Mouse (Mus musculus) adrenal gland, postnatal 36 days (tissue): ENCODE measurements around the gene Pwwp2a. TPM values are rescaled to one million over a fixed set of nuclear protein-coding genes. Genes with fewer than 3 reads are reported as not detected.

Experiments used
- DNase-seq, 2 experiments: peaks; one replicate each; pipeline ENCODE4 v3.0.0; 2021; ENCODE audit warnings: mixed read lengths in 1 of 2
- long read RNA-seq, 2 experiments: library from polyadenylated mRNA; stranded (forward); transcript quantifications; one replicate each; pipeline ENCODE4 v2.0.0; 2021; ENCODE audit warnings: borderline sequencing depth in 2 of 2
- total RNA-seq, 2 experiments: library from RNA; stranded (reverse); gene quantifications; 2 replicates each; pipeline ENCODE4 v1.2.3; 2021

The Pwwp2a gene
- total RNA-seq: 10 to 100 TPM; 32.4 to 37.3 TPM
- long read RNA-seq, experiment 1, partial matches to known transcripts: 1 of 14 reads
- long read RNA-seq, experiment 1, other reads (novel, unspliced or antisense): 10 of 14 reads
- long read RNA-seq, experiment 2, partial matches to known transcripts: 0 of 6 reads
- long read RNA-seq, experiment 2, other reads (novel, unspliced or antisense): 4 of 6 reads

DNA sequence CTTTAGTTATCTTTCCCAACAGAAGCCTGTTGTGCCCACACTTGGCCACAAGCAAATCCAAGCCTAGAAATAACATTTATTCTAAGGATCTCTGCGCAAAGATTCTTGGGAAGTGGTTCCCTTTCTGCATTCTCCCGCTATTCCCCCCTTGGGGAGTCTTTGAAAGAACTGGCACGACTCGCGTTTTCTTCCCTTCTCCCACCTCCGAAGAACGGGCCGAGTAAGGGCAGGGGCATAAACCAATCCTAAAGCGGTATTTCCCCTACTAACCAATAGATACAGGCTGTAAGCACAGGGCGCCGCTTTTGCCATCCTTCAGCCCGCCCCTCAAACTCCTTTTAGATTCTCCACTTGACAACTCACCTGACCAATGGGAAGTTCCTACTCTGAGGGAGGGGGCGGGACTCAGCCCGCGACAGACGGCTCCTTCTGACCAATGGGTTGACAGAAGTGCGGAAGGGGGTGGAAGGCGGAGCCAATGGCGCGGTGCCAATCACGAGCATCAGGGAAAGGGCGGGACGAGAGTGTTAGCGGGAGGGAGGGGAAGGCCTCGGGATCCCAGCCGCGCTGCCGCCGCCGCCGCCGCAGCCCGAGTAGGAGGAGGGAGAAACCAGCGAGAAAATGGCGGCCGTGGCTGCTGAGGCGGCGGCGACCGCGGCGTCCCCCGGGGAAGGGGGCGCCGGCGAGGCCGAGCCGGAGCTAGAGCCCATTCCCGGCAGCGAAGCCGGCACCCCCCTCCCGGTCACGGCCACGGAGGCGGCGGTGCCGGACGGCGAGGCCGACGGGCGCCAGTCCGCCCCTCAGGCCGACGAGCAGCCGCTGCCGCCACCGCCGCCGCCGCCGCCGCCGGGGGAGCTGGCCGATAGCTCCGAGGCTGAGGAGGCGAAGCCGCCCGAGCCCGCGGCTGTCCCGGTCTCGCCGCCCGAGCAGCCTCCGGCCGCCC lies at the start of gene Pwwp2a:
Gene Pwwp2a, plus strand, starts transcription at position 527 of the 943 bp plus-strand sequence.
- peak; percentile 99 for DNase-seq

DNA sequence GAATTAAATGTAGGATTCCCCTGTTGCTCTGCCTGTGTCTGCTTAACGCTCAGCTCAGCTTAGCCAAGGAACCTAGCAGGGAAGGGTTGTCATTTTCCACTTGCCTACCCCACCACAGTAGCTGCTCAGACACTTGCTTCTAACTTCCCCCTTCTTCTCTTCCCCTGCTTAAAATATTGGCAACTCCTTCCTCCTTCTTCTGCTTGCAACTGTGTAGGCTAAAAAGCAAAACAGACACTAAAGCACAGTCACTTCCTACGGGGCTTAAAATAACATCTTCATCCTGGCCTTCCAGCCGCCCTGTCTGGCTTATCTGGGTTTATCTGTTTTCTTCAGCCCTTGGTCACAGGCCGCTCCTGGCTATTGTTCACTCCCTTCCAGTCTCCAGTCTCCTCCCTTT lies 49.2 kb upstream of the Pwwp2a start:
- no peak for DNase-seq

DNA sequence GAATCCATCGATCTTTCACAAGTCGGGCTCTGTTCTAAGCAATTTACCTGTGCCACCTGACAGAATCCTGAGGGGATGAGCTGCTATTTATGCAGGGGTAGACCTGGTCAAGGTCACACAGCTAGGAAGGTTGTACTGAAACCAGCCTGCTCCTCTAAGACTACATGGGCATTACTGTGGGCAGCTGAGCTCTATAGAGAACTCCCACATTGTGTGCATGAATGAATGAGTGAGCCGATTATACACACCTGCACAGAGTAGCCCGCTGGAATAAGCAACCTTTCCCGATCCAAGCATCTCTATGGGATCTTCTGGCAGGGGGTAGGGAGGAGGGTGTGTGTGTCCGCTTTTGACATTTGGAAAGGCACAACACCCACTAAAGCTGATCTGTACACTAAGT lies 48.6 kb upstream of the Pwwp2a start:
- no peak for DNase-seq

- DNase-seq: peak; percentile 72 to 85
These were observed 48.0 kb upstream of the Pwwp2a start for GRCm38 (mm10) chr11:43633658-43634401.

GRCm38 (mm10) chr11:43636761-43637160 lies 45.0 kb upstream of the Pwwp2a start:
- DNase-seq: peak in 1 of 2 experiments; percentile 43

DNA sequence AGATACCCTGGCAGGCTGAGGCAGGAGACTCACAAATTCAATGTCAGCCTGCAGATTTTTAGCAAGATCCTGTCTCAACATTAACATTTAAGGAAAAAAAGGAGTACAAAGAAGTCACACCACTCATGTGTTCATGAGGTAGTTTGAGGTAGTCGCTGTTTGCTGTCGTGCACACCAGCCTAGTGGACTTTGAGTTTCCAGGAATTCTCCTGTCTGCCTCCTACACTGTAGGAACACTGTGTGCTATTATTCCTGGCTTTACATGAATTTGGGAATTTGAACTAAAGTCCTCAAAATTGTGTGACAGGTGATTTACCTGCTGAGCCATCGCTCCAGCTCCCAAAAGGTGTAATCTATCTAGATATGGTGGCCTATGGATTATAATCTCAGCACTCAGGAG lies 43.3 kb upstream of the Pwwp2a start:
- DNase-seq: no peak

DNA sequence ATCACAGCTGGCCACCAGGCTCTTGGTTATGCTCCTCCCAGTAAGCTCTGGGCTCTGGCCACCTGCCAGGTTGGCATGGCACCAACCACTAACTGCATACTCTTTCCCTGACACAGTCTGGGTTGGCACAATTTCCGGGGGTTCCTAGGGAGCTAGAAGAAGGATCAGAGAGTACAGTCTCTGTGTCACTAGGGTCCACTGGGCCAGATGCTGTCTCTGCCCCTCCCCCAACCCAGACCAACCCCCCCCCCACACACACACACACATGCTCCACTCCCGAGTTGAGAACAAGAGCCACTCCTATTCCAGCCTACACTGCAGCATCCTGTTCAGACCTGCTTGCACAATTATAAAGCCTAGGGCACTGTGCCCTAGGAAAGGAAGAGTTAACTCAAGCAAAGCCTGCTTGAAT lies 38.6 kb upstream of the Pwwp2a start:
- peak; percentile 96 for DNase-seq

DNA sequence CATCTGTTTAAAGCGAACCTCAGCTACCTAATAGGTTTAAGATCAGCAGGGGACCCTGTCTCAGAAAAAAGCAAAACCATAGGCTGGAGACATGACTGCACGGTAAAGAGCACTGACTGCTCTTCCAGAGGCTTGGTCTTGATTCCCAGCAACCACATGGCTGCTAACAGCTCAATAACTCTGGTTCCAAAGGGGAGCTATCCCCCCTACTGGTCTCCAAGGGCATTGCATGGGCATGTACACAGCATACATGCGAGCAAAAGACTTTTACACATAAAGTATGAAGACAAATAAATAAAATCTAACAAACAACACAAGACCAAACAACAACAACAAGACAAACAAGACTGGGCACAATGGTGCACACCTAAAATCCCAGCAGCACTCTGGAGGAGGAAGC lies 36.5 kb upstream of the Pwwp2a start:
- DNase-seq: no peak

DNA sequence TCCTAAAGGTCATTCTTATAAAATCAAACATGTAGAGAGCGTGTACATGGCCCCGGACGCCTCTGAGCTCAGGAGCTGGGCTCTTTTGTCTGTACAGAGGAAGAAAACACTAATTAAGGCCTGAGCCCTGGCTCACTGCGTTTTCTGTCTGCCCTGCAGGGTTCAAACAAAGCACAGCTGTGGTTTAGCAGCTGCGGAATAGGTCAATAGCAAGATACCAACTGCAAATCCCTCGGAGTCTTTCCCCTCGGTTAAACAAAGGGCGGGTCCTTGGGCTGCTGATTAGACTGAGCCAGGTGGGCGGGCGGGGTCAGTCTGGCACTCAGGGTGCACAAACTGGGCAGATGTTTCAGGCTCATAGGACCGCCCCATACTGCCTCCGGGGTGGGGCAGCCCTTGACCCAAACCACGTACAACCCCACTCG lies 28.7 kb upstream of the Pwwp2a start:
- no peak for DNase-seq

GRCm38 (mm10) chr11:43656464-43656863 lies 25.3 kb upstream of the Pwwp2a start:
- no peak for DNase-seq

DNA sequence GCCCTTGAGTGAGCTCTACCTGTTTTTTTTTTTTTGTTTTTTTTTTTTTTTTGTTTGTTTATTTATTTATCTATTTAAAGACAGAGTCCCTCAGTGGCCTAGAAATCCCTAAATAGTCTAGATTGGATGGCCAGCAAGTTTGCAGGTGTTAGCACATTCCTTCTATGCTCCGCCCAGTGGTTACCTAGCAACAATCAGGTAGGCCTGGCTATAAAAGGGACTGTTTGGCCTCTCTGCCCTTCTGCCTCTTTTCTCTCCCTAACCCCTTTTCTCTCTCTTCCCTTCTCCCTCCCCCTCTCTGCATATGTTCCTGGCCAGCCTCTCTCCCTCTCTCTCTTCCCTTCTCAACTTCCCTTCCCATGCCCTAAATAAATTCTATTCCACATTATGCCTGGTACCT lies 23.8 kb upstream of the Pwwp2a start:
- no peak for DNase-seq

DNA sequence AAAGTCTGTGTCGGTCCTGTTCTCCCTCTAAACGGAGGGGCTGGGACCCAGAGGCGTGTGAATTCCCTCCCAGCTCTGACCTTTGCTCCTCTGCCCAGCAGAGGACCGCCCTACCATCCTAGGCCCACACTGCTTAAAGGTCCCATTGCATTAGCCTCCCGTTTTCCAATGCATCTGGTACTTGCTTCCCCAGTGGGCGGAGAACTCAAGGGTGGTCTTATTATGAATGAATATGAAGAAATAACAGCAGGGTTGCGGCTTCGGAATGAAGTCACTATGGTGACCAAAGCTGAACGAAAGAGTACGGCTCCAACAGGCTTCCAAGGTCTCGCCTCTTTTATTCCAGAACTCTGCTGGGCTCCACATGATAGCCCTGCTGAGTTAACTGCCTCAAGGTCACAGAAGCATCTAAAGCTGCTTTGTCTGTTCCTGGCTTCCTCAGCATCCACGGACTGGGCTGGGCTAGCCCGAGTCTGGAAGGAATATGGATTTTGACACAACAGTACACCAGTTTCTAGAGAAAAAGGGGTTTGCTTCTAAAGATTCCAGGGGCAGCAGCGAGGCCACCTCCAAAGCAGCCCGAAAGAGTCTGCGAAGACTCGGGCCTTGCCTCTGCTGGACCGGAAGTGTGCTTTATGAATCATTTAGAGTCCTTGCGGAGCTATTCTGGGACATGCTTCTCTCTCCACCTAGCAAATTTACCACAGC lies 14.6 kb upstream of the Pwwp2a start:
- peak; percentile 45 to 49 for DNase-seq

DNA sequence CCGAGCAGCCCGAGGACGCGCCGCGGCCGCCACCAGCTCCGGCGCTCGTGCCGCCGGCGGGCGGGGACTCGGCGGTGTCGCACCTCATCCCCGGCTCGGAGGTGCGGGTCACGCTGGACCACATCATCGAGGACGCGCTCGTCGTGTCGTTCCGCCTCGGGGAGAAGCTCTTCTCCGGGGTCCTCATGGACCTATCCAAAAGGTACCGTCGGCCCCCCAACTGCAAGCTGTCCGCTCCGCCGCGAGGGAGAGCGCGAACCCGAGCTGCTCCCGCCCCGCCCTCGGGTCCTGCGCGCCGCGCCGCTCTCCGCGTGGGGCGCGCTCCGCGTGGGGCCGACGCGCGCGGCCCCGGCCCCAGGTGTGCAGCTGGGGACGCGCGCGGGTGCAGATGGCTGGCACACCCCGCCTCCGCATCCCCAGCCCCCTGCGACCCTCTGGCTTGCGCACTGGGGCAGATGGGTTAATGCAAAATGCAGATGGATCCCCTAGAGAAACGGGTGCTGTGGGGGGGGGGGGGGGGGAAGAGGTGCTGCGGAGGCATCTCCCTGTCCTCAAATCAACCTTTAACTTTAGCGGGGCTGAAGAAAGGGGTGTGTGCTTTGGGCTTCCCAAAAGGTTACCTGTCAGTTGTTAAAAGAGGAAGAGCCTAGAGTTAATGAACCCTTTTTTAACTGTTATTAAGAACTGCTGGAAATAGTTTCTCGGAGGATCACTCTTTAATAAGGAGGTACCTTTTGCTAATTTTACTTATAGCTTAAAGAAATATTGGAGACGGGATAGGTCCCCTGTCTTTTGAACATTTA lies 818 bp downstream of the Pwwp2a start:
- DNase-seq: peak; percentile 62 to 76

- DNase-seq: no peak
These were observed 7.1 kb downstream of the Pwwp2a start for GRCm38 (mm10) chr11:43688850-43689249.

- DNase-seq: no peak
These were observed 14.8 kb downstream of the Pwwp2a start for GRCm38 (mm10) chr11:43696623-43697022.

GRCm38 (mm10) chr11:43698621-43699020 lies 16.8 kb downstream of the Pwwp2a start:
- DNase-seq: no peak

DNA sequence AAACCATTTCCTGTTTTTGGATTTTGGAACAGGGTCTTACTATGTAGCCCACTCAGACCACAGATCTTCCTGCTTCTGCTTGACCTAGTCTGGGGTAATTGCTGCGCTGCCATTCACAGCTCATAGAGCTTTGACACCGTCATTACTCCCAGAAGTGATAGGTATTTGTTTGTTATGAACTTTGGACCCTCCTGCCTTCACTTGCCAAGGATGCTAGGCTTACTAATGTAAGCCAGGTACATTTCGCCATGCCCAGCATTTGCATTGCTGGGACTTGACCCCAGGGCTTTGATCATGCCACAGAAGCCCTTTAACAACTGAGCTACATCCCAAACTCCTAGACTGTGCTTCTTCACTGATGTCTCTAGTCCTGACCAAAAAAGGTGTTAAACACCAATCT lies 18.5 kb downstream of the Pwwp2a start:
- DNase-seq: no peak

DNA sequence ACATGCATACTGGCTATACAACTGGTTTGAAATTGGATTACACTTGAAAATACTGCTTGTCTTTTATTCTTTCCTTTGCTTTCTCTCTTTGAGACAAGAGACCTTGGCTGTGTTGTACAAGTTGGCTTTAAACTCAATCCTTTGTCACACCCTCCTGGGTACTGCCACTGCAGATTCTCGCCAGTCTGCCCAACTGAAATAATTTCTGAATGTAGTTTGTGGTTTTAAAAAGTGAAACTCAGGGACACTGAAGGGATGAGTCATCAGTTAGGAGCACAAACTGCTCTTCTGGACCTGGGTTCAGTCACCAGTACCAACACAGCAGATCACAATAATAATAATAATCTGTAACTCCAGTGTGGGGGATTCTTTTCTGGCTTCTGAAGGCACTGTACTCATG lies 21.8 kb downstream of the Pwwp2a start:
- peak; percentile 8 to 20 for DNase-seq

DNA sequence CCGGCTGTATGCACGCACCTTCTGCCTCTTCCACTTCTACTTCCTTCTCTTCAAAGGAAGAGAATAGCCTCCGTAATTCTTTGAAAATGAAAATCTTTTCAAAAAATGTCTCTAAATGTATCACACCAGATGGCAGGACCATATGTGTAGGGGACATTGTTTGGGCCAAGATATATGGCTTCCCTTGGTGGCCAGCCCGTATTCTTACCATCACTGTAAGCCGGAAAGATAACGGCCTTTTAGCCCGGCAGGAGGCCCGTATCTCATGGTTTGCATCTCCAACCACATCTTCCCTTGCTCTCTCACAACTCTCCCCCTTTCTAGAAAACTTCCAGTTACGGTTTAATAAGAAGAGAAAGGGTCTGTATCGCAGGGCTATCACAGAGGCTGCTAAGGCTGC lies 24.0 kb downstream of the Pwwp2a start:
- DNase-seq: no peak

- no peak for DNase-seq
These were observed 26.6 kb downstream of the Pwwp2a start for GRCm38 (mm10) chr11:43708409-43708808.

- no peak for DNase-seq
These were observed 30.4 kb downstream of the Pwwp2a start for GRCm38 (mm10) chr11:43712178-43712577.
